Mouse (Mus musculus) E14TG2a.4 (cell line): ENCODE results near the gene Olfr1250.

Experiments
- CTCF ChIP-seq: conservative IDR thresholded peaks from 2 replicates; pipeline ENCODE4 v1.5.1; 2014; ENCODE audit warnings: low read length
- NANOG ChIP-seq: IDR thresholded peaks from 2 replicates; pipeline ENCODE4 v1.6.1; 2014; ENCODE audit warnings: borderline replicate concordance, low read length, mixed read lengths
- POU5F1 ChIP-seq: IDR thresholded peaks from 2 replicates; pipeline ENCODE4 v1.6.1; 2014; ENCODE audit warnings: low read length, borderline replicate concordance

DNA sequence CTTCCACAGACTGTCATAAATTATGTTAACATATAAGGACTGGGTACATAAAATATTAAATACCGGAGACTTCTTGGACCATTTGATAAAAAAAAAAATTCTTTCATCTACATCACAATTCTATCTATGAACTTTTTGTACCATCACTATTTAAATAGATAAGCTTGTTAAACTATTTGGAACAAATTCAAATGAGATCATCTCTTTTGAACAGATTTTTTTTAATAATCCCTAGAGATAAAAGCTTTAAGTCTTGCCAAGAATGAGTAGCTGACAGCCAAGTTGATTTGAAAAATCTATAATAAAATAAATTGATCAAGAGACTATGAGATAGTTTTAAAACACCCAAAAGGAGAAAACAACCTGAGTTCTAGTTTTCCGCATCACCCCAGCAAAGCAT is 26.4 kb downstream of the Olfr1250 start, which contains the start of gene Olfr1249:
- TF ChIP-seq CTCF: no peak
- no peak for TF ChIP-seq NANOG
- no peak for TF ChIP-seq POU5F1
